Mouse (Mus musculus): ENCODE results near the gene Slc25a47.

GRCm38 (mm10) chr12:108849488-108850022 lies 13.7 kb downstream of the Slc25a47 start:
- TF ChIP-seq EP300 (IDR thresholded peaks at IDR 0.05; ENCODE audit: low read depth) (no peak), CTCF (IDR thresholded peaks at IDR 0.05; ENCODE audit: low read depth) (no peak)

Data from liver, postnatal 0 days (tissue).